ENCODE assay signal across 13 mouse cellular contexts in genomic region chr4:149220481-149220880, GRCm38 (mm10). TPM values are rescaled to one million over a fixed set of nuclear protein-coding genes. Genes with fewer than 3 reads are reported as not detected.
A peak's percentile ranks its signal among the peaks of the same experiment; 100 is the strongest.
DNase-seq lines count a peak whose midpoint lies in the region; ATAC-seq and TF ChIP-seq lines count a peak whose summit lies in the region.
"Had no signal": no experiment of that assay in that cellular context is flagged by ENCODE, and none has a peak within 500 bp of the region (broad histone marks: within the 10 kb centered on the region; RNA-seq: fewer than 3 reads in every experiment).

No protein-coding gene starts in this region.

- no peak overlapping the region for H3K4me2 ChIP-seq in embryonic facial prominence, embryonic 13.5 days
- H3K4me2 ChIP-seq in hindbrain, embryonic 13.5 days = no peak overlapping the region
- H3K4me2 ChIP-seq in neural tube, embryonic 14.5 days (ENCODE audit: low read depth, low read length) = no peak overlapping the region
- no peak overlapping the region for H3K4me2 ChIP-seq in intestine, embryonic 15.5 days (replicated peaks)
- H3K4me2 ChIP-seq in lung, postnatal 0 days (replicated peaks; ENCODE audit: low read depth, low read length) = no peak overlapping the region
- H3K4me2 ChIP-seq: lung, embryonic 14.5 days had no signal

- no peak overlapping the region for H3K9ac ChIP-seq in embryonic facial prominence, embryonic 13.5 days
- H3K9ac ChIP-seq in hindbrain, embryonic 13.5 days = no peak overlapping the region
- H3K9ac ChIP-seq in neural tube, embryonic 14.5 days (replicated peaks; ENCODE audit: low read depth, low read length) = no peak overlapping the region
- H3K9ac ChIP-seq in intestine, embryonic 15.5 days = no peak overlapping the region
- no peak overlapping the region for H3K9ac ChIP-seq in lung, postnatal 0 days (replicated peaks; ENCODE audit: low read depth)
- H3K9ac ChIP-seq: lung, embryonic 14.5 days had no signal

- ATAC-seq in embryonic facial prominence, embryonic 13.5 days (ENCODE audit: insufficient number of reproducible peaks, insufficient read depth, low FRiP score, low TSS enrichment, low read depth) = no peak
- ATAC-seq in hindbrain, embryonic 13.5 days (ENCODE audit: low FRiP score) = no peak; the same call in 1 of the 2 replicates
- no peak for ATAC-seq in neural tube, embryonic 14.5 days (ENCODE audit: low read depth)
- no peak for ATAC-seq in intestine, embryonic 15.5 days
- no peak for ATAC-seq in lung, postnatal 0 days
- ATAC-seq: activated CD4-positive, CD25-positive, alpha-beta regulatory T cell, adult 4 months had no signal

- 77% methylated on average over 17 of the region's 17 CpGs for WGBS in embryonic facial prominence, embryonic 13.5 days
- 43% methylated on average over 17 of the region's 17 CpGs for WGBS in hindbrain, embryonic 13.5 days
- 31% methylated on average over 17 of the region's 17 CpGs for WGBS in neural tube, embryonic 14.5 days
- WGBS in intestine, embryonic 15.5 days = 89% methylated on average over 17 of the region's 17 CpGs
- WGBS in lung, postnatal 0 days = 92% methylated on average over 17 of the region's 17 CpGs

- DNase-seq in left cerebral cortex, adult 2 months (ENCODE audit: extremely low spot score in 1 of 2, low spot score in 2 of 2) = peak in 1 of 2 experiments; percentile 31
- no peak for DNase-seq in left cerebral cortex, postnatal 14 days (ENCODE audit: low spot score in 2 of 2)
- no peak for DNase-seq in adipocyte (ENCODE audit: low spot score)
- no peak for DNase-seq in lung, postnatal 0 days (ENCODE audit: low spot score)
- DNase-seq: kidney, postnatal 14 days; thymus, postnatal 4 days had no signal

- TF ChIP-seq CTCF in left cerebral cortex, adult 2 months (IDR thresholded peaks at IDR 0.05) = no peak
- no peak for TF ChIP-seq CTCF in lung, postnatal 0 days (IDR thresholded peaks at IDR 0.05)

- H3K4me1 ChIP-seq in embryonic facial prominence, embryonic 13.5 days = peaks cover 26% of the 10 kb centered on the region
- H3K4me1 ChIP-seq in hindbrain, embryonic 13.5 days (replicated peaks) = peaks cover 23% of the 10 kb centered on the region
- H3K4me1 ChIP-seq in neural tube, embryonic 14.5 days (ENCODE audit: control insufficient read depth, insufficient read depth, low read length) = peaks cover 11% of the 10 kb centered on the region
- H3K4me1 ChIP-seq in intestine, embryonic 15.5 days (replicated peaks) = peaks cover 7% of the 10 kb centered on the region; the same call in 1 of the 2 replicates
- no peaks in the 10 kb centered on the region; the same call in 1 of the 2 replicates for H3K4me1 ChIP-seq in lung, postnatal 0 days (ENCODE audit: insufficient read depth, low read depth, low read length)

- TF ChIP-seq EP300 in lung, postnatal 0 days (IDR thresholded peaks at IDR 0.05) = no peak

- no peaks in the 10 kb centered on the region for H3K9me3 ChIP-seq in embryonic facial prominence, embryonic 13.5 days
- no peaks in the 10 kb centered on the region for H3K9me3 ChIP-seq in hindbrain, embryonic 13.5 days
- H3K9me3 ChIP-seq in neural tube, embryonic 14.5 days (ENCODE audit: control insufficient read depth, low read length) = no peaks in the 10 kb centered on the region
- no peaks in the 10 kb centered on the region for H3K9me3 ChIP-seq in intestine, embryonic 15.5 days
- no peaks in the 10 kb centered on the region for H3K9me3 ChIP-seq in lung, postnatal 0 days (ENCODE audit: low read length)
- H3K9me3 ChIP-seq: limb, embryonic 10.5 days had no signal

- H3K4me3 ChIP-seq in left cerebral cortex, adult 2 months = no peak overlapping the region
- H3K4me3 ChIP-seq in embryonic facial prominence, embryonic 13.5 days = no peak overlapping the region
- no peak overlapping the region for H3K4me3 ChIP-seq in hindbrain, embryonic 13.5 days
- no peak overlapping the region for H3K4me3 ChIP-seq in neural tube, embryonic 14.5 days (ENCODE audit: low read depth, low read length)
- H3K4me3 ChIP-seq in intestine, embryonic 15.5 days (replicated peaks) = no peak overlapping the region
- H3K4me3 ChIP-seq in lung, postnatal 0 days (ENCODE audit: low read depth, low read length) = no peak overlapping the region
- H3K4me3 ChIP-seq: limb, embryonic 10.5 days had no signal

- H3K27me3 ChIP-seq in embryonic facial prominence, embryonic 13.5 days = no peaks in the 10 kb centered on the region
- H3K27me3 ChIP-seq in hindbrain, embryonic 13.5 days = no peaks in the 10 kb centered on the region
- H3K27me3 ChIP-seq in neural tube, embryonic 14.5 days (ENCODE audit: control insufficient read depth, insufficient read depth, low read length) = no peaks in the 10 kb centered on the region
- H3K27me3 ChIP-seq in intestine, embryonic 15.5 days (replicated peaks) = no peaks in the 10 kb centered on the region
- no peaks in the 10 kb centered on the region for H3K27me3 ChIP-seq in lung, postnatal 0 days (replicated peaks; ENCODE audit: insufficient read depth, low read length)

- peaks cover 65% of the 10 kb centered on the region for H3K36me3 ChIP-seq in embryonic facial prominence, embryonic 13.5 days
- peaks cover 92% of the 10 kb centered on the region for H3K36me3 ChIP-seq in hindbrain, embryonic 13.5 days
- peaks cover 65% of the 10 kb centered on the region for H3K36me3 ChIP-seq in neural tube, embryonic 14.5 days (ENCODE audit: control insufficient read depth, insufficient read depth, low read length)
- H3K36me3 ChIP-seq in intestine, embryonic 15.5 days = peaks cover 4% of the 10 kb centered on the region; the same call in 1 of the 2 replicates
- peaks cover 24% of the 10 kb centered on the region for H3K36me3 ChIP-seq in lung, postnatal 0 days (ENCODE audit: insufficient read depth, low read length)

- H3K27ac ChIP-seq in left cerebral cortex, adult 2 months = peak overlapping the region; percentile 69
- H3K27ac ChIP-seq in embryonic facial prominence, embryonic 13.5 days = peak overlapping the region; percentile 39; the same call in 1 of the 2 replicates
- H3K27ac ChIP-seq in hindbrain, embryonic 13.5 days = peak overlapping the region; percentile 83
- peak overlapping the region; percentile 69 for H3K27ac ChIP-seq in neural tube, embryonic 14.5 days (ENCODE audit: low read depth, low read length)
- no peak overlapping the region for H3K27ac ChIP-seq in intestine, embryonic 15.5 days
- H3K27ac ChIP-seq in lung, postnatal 0 days (ENCODE audit: low read length) = no peak overlapping the region
- H3K27ac ChIP-seq: limb, embryonic 10.5 days had no signal

- intact Hi-C loops in left cerebral cortex, adult 2 months (cut with DNase I) = no loop called here
- intact Hi-C loops in left cerebral cortex, postnatal 14 days (cut with DNase I) = no loop called here

RNA-seq across cellular contexts. Expression of gene Pgd, which starts 53.9 kb away (rescaled TPM):
- 10 to 100 TPM; 35.1 to 36.5 TPM for total RNA-seq in left cerebral cortex, adult 2 months (2021)
- total RNA-seq in left cerebral cortex, postnatal 14 days (2021) = 10 to 100 TPM; 42.5 to 45.3 TPM
- 93.7 and 100 TPM in 2 replicates for polyA plus RNA-seq in embryonic facial prominence, embryonic 13.5 days (2015; fragmentation: Nextera tagmentation; extraction: Ambion mirVana)
- polyA plus RNA-seq in hindbrain, embryonic 13.5 days (2015; fragmentation: Nextera tagmentation; extraction: Ambion mirVana) = 111 and 114 TPM in 2 replicates
- polyA plus RNA-seq in neural tube, embryonic 14.5 days (2014; fragmentation: Nextera tagmentation; extraction: Ambion mirVana) = 42.6 and 43.1 TPM in 2 replicates
- polyA plus RNA-seq in intestine, embryonic 15.5 days (2015; fragmentation: Nextera tagmentation; extraction: Ambion mirVana) = 195 and 210 TPM in 2 replicates
- 113 and 119 TPM in 2 replicates for polyA plus RNA-seq in lung, postnatal 0 days (2015; fragmentation: Nextera tagmentation; extraction: Ambion mirVana)

Comparison
In these comparisons a context has a peak if more than half of its experiments do, and no peak if none do; other contexts are left out.
1. H3K27ac ChIP-seq: peak in left cerebral cortex, adult 2 months (single experiment), embryonic facial prominence, embryonic 13.5 days (single experiment), hindbrain, embryonic 13.5 days (single experiment) and neural tube, embryonic 14.5 days (single experiment); none in intestine, embryonic 15.5 days (single experiment) and lung, postnatal 0 days (single experiment).